Mouse (Mus musculus): ENCODE results near the gene Nudt8.

GRCm38 (mm10) chr19:3997231-3997630, 3.1 kb upstream of the Nudt8 start:
- no peak for TF ChIP-seq TCF12 (IDR thresholded peaks at IDR 0.05; ENCODE audit: insufficient read depth, poor library complexity, severe bottlenecking)
- TF ChIP-seq USF1 (IDR thresholded peaks at IDR 0.05; ENCODE audit: low read depth), result no peak
- no peak for TF ChIP-seq E2F4 (IDR thresholded peaks at IDR 0.05; ENCODE audit: insufficient read depth)
- TF ChIP-seq POLR2A (IDR thresholded peaks at IDR 0.05; ENCODE audit: insufficient read length, low read depth), result no peak
- TF ChIP-seq MYOD1 (IDR thresholded peaks at IDR 0.05; ENCODE audit: control insufficient read depth in 1 of 3, insufficient read length in 2 of 3, low read depth in 2 of 3), result no peak
- TF ChIP-seq CEBPB (IDR thresholded peaks at IDR 0.05; ENCODE audit: insufficient read depth, poor library complexity, severe bottlenecking), result no peak
- TF ChIP-seq MAX (IDR thresholded peaks at IDR 0.05; ENCODE audit: low read depth), result no peak
- no peak for TF ChIP-seq POLR2AphosphoS2 (IDR thresholded peaks at IDR 0.05; ENCODE audit: insufficient read length, low read depth)
- no peak for TF ChIP-seq MYOG (IDR thresholded peaks at IDR 0.05; ENCODE audit: control insufficient read depth in 1 of 3, insufficient read depth in 1 of 3, insufficient read length in 2 of 3, low read depth in 2 of 3)
- no peak for TF ChIP-seq REST (IDR thresholded peaks at IDR 0.05; ENCODE audit: insufficient read depth, insufficient read length)
